ENCODE assay signal across 8 mouse cellular contexts in the genomic region with DNA sequence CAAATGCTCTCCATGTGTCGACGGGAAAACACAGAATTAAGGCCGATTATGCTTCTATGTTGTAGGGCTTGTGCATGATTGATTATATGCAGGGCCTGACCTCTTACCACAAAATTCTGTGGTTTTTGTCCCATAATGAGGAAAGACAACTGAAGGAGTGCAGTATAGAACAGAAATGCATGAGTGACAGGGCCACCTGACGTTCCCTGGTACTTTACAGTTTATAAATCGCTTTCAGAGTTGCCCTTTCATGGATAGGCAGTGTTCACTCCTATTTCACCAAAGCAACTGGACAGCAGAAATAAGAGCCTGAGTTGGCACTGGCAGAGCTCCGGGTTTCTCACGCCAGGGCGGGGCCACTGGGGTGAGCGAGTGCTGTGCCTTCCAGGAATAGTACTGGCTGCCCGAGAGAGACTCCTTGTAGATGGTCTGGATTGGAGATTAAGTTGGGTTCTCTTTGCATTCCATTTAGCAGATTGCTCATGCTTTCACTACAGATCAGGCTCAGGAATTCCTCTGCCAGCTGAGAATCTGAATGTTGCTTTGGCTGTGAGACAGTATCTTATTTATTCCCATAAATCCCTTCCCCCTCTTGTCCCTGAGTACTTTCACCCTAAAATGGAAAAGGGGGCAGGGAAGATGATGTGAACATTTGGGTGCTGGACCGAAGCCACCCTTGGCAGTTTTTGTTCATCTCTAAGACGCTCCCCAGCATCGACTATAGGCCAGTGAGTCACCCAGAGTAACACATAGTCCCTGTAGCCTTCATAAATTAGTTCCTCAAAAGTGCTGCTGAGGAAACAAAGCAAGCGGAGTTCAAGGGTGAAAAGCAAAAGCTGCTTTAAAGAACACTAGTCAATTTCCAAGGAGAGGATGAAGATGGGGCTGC.
DNase-seq lines count a peak whose midpoint lies in the region; ATAC-seq and TF ChIP-seq lines count a peak whose summit lies in the region.

No protein-coding gene starts in this region.

- no peak for TF ChIP-seq CTCF in embryonic fibroblast, embryonic 13.5 days (IDR thresholded peaks at IDR 0.05; ENCODE audit: borderline replicate concordance, insufficient read depth, low read length)
- no peak for TF ChIP-seq CTCF in kidney, postnatal 0 days (IDR thresholded peaks at IDR 0.05; ENCODE audit: low read depth)
- no peak for TF ChIP-seq CTCF in liver, postnatal 0 days (IDR thresholded peaks at IDR 0.05; ENCODE audit: low read depth)

- no peak for TF ChIP-seq EP300 in liver, postnatal 0 days (IDR thresholded peaks at IDR 0.05; ENCODE audit: low read depth)

- H3K9me3 ChIP-seq in kidney, embryonic 14.5 days (ENCODE audit: control insufficient read depth, low read length), result no peaks in the 10 kb centered on the region
- no peaks in the 10 kb centered on the region for H3K9me3 ChIP-seq in kidney, postnatal 0 days (replicated peaks; ENCODE audit: low read length)
- no peaks in the 10 kb centered on the region for H3K9me3 ChIP-seq in forebrain, embryonic 15.5 days
- H3K9me3 ChIP-seq in liver, postnatal 0 days (ENCODE audit: low read length), result no peaks in the 10 kb centered on the region

- peak; percentile 26 for DNase-seq in kidney, adult 18-20 months
- peak; percentile 50 for DNase-seq in adrenal gland, postnatal 14 days
- peak; percentile 16 for DNase-seq in kidney, postnatal 0 days (ENCODE audit: low spot score)
- no peak for DNase-seq in liver, postnatal 0 days

- no peak overlapping the region; the same call in 1 of the 2 replicates for H3K27ac ChIP-seq in kidney, embryonic 14.5 days (ENCODE audit: low read depth, low read length)
- H3K27ac ChIP-seq in embryonic fibroblast, embryonic 13.5 days (ENCODE audit: insufficient read depth, low read length), result 0 out of 2 replicates have a peak overlapping the region, but pooled peaks have one; percentile 14
- H3K27ac ChIP-seq in kidney, postnatal 0 days, result no peak overlapping the region
- no peak overlapping the region for H3K27ac ChIP-seq in forebrain, embryonic 15.5 days (replicated peaks)
- no peak overlapping the region for H3K27ac ChIP-seq in liver, postnatal 0 days (ENCODE audit: low read depth)

- H3K36me3 ChIP-seq in kidney, embryonic 14.5 days (ENCODE audit: control insufficient read depth, insufficient read depth, low read length), result no peaks in the 10 kb centered on the region
- H3K36me3 ChIP-seq in kidney, postnatal 0 days (ENCODE audit: insufficient read depth, low read length), result no peaks in the 10 kb centered on the region
- no peaks in the 10 kb centered on the region for H3K36me3 ChIP-seq in forebrain, embryonic 15.5 days
- H3K36me3 ChIP-seq in liver, postnatal 0 days (replicated peaks; ENCODE audit: insufficient read depth, low read length), result no peaks in the 10 kb centered on the region

- H3K4me1 ChIP-seq in kidney, embryonic 14.5 days (ENCODE audit: control insufficient read depth, insufficient read depth, low read length), result no peaks in the 10 kb centered on the region
- peaks cover 4% of the 10 kb centered on the region for H3K4me1 ChIP-seq in embryonic fibroblast, embryonic 13.5 days (ENCODE audit: control insufficient read depth, insufficient read depth, low read length)
- no peaks in the 10 kb centered on the region for H3K4me1 ChIP-seq in kidney, postnatal 0 days (replicated peaks; ENCODE audit: insufficient read depth, low read length)
- H3K4me1 ChIP-seq in forebrain, embryonic 15.5 days, result no peaks in the 10 kb centered on the region
- no peaks in the 10 kb centered on the region for H3K4me1 ChIP-seq in liver, postnatal 0 days (ENCODE audit: insufficient read depth)

- no peak overlapping the region for H3K9ac ChIP-seq in kidney, embryonic 14.5 days (ENCODE audit: low read depth, low read length)
- no peak overlapping the region for H3K9ac ChIP-seq in kidney, postnatal 0 days (ENCODE audit: low read depth, low read length)
- no peak overlapping the region for H3K9ac ChIP-seq in forebrain, embryonic 15.5 days (replicated peaks)
- no peak overlapping the region for H3K9ac ChIP-seq in liver, postnatal 0 days (replicated peaks)

- WGBS in kidney, embryonic 14.5 days, result 77% methylated on average over 14 of the region's 14 CpGs
- 69% methylated on average over 14 of the region's 14 CpGs for WGBS in kidney, postnatal 0 days
- WGBS in forebrain, embryonic 15.5 days, result 78% methylated on average over 14 of the region's 14 CpGs
- 84% methylated on average over 14 of the region's 14 CpGs for WGBS in liver, postnatal 0 days (ENCODE audit: insufficient replicate concordance)

- no peak overlapping the region for H3K4me2 ChIP-seq in kidney, embryonic 14.5 days (replicated peaks; ENCODE audit: low read depth, low read length)
- H3K4me2 ChIP-seq in kidney, postnatal 0 days (ENCODE audit: low read length), result no peak overlapping the region
- H3K4me2 ChIP-seq in forebrain, embryonic 15.5 days (replicated peaks), result no peak overlapping the region
- no peak overlapping the region for H3K4me2 ChIP-seq in liver, postnatal 0 days (ENCODE audit: low read depth, low read length)

- H3K27me3 ChIP-seq in kidney, embryonic 14.5 days (ENCODE audit: control insufficient read depth, insufficient read depth, low read length), result no peaks in the 10 kb centered on the region; the same call in 1 of the 2 replicates
- no peaks in the 10 kb centered on the region for H3K27me3 ChIP-seq in kidney, postnatal 0 days (ENCODE audit: insufficient read depth, low read length)
- H3K27me3 ChIP-seq in forebrain, embryonic 15.5 days, result no peaks in the 10 kb centered on the region
- no peaks in the 10 kb centered on the region for H3K27me3 ChIP-seq in liver, postnatal 0 days (ENCODE audit: insufficient read depth, low read length)

- TF ChIP-seq POLR2A in embryonic fibroblast, embryonic 13.5 days (IDR thresholded peaks at IDR 0.05; ENCODE audit: low read depth, low read length), result no peak

- H3K4me3 ChIP-seq in kidney, embryonic 14.5 days (ENCODE audit: low read length), result no peak overlapping the region
- H3K4me3 ChIP-seq in embryonic fibroblast, embryonic 13.5 days (ENCODE audit: insufficient read depth, low read length), result no peak overlapping the region
- H3K4me3 ChIP-seq in kidney, postnatal 0 days (replicated peaks; ENCODE audit: low read depth, low read length), result no peak overlapping the region
- no peak overlapping the region for H3K4me3 ChIP-seq in forebrain, embryonic 15.5 days
- H3K4me3 ChIP-seq in liver, postnatal 0 days (ENCODE audit: low read depth, low read length), result no peak overlapping the region

- ATAC-seq in kidney, embryonic 14.5 days (ENCODE audit: low FRiP score, low TSS enrichment), result no peak
- ATAC-seq in kidney, postnatal 0 days (replicated peaks; ENCODE audit: low FRiP score, low read depth), result no peak
- no peak for ATAC-seq in forebrain, embryonic 15.5 days (replicated peaks)
- ATAC-seq in liver, postnatal 0 days, result no peak
- ATAC-seq in granulocyte monocyte progenitor cell, adult 5-6 weeks (replicated peaks; ENCODE audit: poor library complexity, severe bottlenecking), result no peak
